Mouse (Mus musculus): Measurements from ENCODE around the gene Zswim3.
A peak's percentile ranks its signal among the peaks of the same experiment; 100 is the strongest.

GRCm38 (mm10) chr2:164794293-164794692, 10.6 kb upstream of the Zswim3 start:
- TF ChIP-seq POLR2A (IDR thresholded peaks at IDR 0.05; ENCODE audit: low read depth, low read length): no peak
- TF ChIP-seq CTCF (conservative IDR thresholded peaks at IDR 0.05; ENCODE audit: insufficient read depth, insufficient read length, low read depth, low read length): peak; percentile 86
